Mouse (Mus musculus): ENCODE measurements around the gene Tfeb. TPM values are rescaled to one million over a fixed set of nuclear protein-coding genes. Genes with fewer than 3 reads are reported as not detected.

Gene Tfeb
- polyA plus RNA-seq, 1 experiment from 2014 or later: 5.3 TPM

DNA sequence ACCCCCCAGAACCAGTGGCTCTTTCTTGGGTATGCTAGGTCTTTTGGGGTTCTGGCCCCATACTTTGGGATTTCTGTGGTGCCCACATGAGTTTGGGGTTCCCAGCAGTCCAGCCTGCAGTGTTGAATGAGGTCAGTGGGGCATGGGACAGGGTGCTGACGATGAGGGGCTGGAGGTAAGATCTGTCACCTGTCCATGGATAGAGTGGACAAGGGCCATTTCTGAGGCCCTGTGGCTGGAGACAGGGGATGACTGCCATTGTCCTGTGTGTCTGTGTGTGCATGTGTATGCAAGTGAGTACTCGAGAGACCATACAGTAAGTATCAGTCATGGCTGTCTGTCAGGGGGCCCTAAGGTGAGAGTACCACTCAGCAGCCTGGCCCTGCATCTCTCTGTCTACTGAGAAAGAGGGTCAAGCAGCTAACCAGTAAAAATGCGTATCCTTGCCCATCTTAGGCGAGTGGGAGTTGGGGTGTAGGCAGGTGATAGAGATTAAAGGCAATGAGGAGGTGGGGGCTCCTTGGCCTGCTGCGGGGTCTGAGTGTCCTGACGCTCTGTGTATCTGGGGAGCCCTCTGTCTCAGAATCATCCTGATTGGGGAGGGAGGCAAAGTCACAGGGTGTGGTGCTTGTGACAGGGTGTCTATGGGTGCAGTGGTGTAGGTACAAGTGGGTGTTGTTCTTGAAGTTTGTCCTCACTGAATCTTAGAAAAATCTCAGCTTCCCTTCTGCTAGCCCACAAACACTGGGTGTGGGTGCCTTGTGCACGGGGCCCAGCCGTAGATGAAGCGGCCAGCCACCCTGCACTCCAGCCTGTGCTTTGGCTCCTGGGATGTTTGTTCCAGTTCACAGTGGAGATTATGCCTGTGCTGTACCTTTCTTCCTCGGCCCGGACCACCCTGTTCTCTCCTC is 32.8 kb downstream of the Tfeb start:
- Histone ChIP-seq H3K9ac (no peak overlapping the region), H3K27me3 (0 out of 2 replicates have a peak, but pooled peaks cover 3% of the 10 kb centered on the region), H3K4me3 (replicated peaks) (no peak overlapping the region), H3K9me3 (replicated peaks) (no peaks in the 10 kb centered on the region), H3K36me3 (replicated peaks) (no peaks in the 10 kb centered on the region), H3K4me2 (peak overlapping the region; percentile 41; the same call in 1 of the 2 replicates), H3K4me1 (replicated peaks) (peaks cover 46% of the 10 kb centered on the region), H3K27ac (replicated peaks) (peak overlapping the region; percentile 61)
- WGBS (ENCODE audit: insufficient replicate concordance): 62% methylated on average over 11 of the region's 11 CpGs
- ATAC-seq (ENCODE audit: insufficient read depth): no peak

DNA sequence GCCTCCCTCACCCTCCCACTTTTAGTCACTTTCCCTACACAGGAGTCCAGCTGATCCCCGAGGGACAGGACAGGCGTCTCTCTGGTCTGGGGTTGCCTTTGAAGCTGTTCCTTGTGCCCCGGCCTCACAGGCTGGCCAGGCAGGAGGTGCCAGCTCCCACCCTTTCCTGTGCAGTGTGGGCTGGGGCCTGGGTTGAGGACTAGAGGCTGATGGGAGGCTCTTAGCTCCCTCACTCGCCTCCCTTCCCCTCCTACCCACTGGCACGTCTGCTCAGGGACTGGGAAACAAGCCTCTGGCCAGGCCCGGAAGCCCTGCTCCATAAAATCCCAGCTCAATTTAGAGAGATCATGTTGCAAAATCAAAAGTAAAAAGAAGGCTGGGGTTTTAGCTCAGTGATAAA is 36.8 kb downstream of the Tfeb start:
- H3K27ac ChIP-seq (replicated peaks): no peak overlapping the region

DNA sequence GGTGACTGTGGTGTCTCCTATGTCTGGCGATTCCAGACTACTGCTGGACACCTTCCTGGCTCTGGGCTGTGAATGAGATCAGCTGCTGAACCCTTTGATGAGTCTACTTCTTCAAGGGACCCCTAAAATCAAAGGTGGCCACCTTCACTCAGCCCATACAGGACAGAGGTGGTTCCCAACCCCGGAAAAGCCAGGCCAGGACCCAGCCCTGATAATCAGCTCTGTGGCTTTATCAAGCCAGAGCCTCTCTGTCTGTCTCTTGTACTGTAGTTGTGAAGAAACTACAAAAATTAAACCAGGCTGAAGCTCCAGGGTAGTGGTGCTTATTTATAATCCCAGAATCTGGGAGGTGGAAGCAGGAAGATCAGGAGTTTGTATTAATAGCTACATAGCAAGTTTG is 40.3 kb downstream of the Tfeb start:
- 24% methylated on average over 2 of the region's 2 CpGs for WGBS (ENCODE audit: insufficient replicate concordance)
- no peak for ATAC-seq (ENCODE audit: insufficient read depth)
- H3K27me3 ChIP-seq: no peaks in the 10 kb centered on the region
- no peaks in the 10 kb centered on the region for H3K36me3 ChIP-seq (replicated peaks)
- no peak overlapping the region for H3K4me2 ChIP-seq
- H3K9me3 ChIP-seq (replicated peaks): no peaks in the 10 kb centered on the region
- no peak overlapping the region for H3K27ac ChIP-seq (replicated peaks)
- H3K4me3 ChIP-seq (replicated peaks): no peak overlapping the region
- H3K4me1 ChIP-seq (replicated peaks): peaks cover 26% of the 10 kb centered on the region; the same call in 1 of the 2 replicates
- H3K9ac ChIP-seq: no peak overlapping the region

More for the DNA sequence above, 36.8 kb downstream of the Tfeb start:
- no peak overlapping the region for H3K4me2 ChIP-seq
- no peaks in the 10 kb centered on the region for H3K36me3 ChIP-seq (replicated peaks)
- no peaks in the 10 kb centered on the region for H3K27me3 ChIP-seq
- H3K9ac ChIP-seq: no peak overlapping the region
- WGBS (ENCODE audit: insufficient replicate concordance): 57% methylated on average over 6 of the region's 6 CpGs
- no peak for ATAC-seq (ENCODE audit: insufficient read depth)
- peaks cover 28% of the 10 kb centered on the region for H3K4me1 ChIP-seq (replicated peaks)
- no peak overlapping the region for H3K4me3 ChIP-seq (replicated peaks)
- no peaks in the 10 kb centered on the region for H3K9me3 ChIP-seq (replicated peaks)

DNA sequence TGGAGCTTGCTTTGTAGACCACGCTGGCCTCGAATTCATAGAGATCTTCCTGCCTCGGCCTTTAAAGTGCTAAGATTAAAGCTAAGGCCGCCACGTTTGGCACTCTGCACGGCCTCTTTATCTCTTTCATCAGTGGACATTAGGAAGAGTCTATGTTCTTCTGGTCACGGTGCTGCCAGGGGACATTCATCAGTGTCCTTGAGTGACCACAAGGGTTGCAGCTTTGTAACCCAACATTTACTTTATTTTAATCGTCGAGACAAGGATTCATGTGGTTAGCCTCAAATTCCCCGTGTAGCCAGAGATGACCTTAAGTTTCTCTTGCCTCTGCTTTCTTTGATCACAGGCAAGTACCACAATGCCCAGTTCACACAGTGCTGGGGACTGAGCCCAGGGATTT is 43.6 kb downstream of the Tfeb start:
- peaks cover 44% of the 10 kb centered on the region for H3K4me1 ChIP-seq (replicated peaks)
- 45% methylated on average over 10 of the region's 10 CpGs for WGBS (ENCODE audit: insufficient replicate concordance)
- H3K9ac ChIP-seq: no peak overlapping the region

DNA sequence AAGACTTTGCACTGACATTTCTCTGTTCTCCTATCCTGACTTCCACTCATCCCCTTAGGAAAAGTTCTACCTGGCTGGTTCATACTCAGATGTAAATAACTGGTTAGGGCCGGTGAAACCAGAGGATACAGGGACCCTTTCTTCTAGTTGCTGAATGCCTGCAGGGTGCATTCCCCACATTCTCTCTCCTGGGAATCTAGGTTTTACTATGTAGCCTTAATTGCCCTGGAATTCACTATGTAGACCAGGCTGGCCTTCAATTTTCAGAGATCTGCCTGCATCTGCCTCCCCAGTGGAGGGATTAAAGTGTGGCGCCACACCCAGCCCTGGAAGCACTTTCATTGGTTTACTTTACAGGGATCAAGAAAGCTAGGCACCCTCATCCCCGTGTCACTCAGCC is 45.7 kb downstream of the Tfeb start:
- H3K9ac ChIP-seq: no peak overlapping the region
- no peaks in the 10 kb centered on the region for H3K36me3 ChIP-seq (replicated peaks)
- H3K9me3 ChIP-seq (replicated peaks): no peaks in the 10 kb centered on the region
- ATAC-seq (ENCODE audit: insufficient read depth): no peak
- WGBS (ENCODE audit: insufficient replicate concordance): 62% methylated on average over 3 of the region's 3 CpGs
- H3K4me2 ChIP-seq: no peak overlapping the region
- H3K4me1 ChIP-seq (replicated peaks): peaks cover 33% of the 10 kb centered on the region
- no peak overlapping the region for H3K27ac ChIP-seq (replicated peaks)
- no peaks in the 10 kb centered on the region for H3K27me3 ChIP-seq
- H3K4me3 ChIP-seq (replicated peaks): no peak overlapping the region

More for the DNA sequence above, 43.6 kb downstream of the Tfeb start:
- Histone ChIP-seq H3K27ac (replicated peaks) (no peak overlapping the region), H3K4me2 (no peak overlapping the region), H3K9me3 (replicated peaks) (no peaks in the 10 kb centered on the region), H3K27me3 (no peaks in the 10 kb centered on the region), H3K4me3 (replicated peaks) (no peak overlapping the region), H3K36me3 (replicated peaks) (no peaks in the 10 kb centered on the region)
- ATAC-seq (ENCODE audit: insufficient read depth): no peak

DNA sequence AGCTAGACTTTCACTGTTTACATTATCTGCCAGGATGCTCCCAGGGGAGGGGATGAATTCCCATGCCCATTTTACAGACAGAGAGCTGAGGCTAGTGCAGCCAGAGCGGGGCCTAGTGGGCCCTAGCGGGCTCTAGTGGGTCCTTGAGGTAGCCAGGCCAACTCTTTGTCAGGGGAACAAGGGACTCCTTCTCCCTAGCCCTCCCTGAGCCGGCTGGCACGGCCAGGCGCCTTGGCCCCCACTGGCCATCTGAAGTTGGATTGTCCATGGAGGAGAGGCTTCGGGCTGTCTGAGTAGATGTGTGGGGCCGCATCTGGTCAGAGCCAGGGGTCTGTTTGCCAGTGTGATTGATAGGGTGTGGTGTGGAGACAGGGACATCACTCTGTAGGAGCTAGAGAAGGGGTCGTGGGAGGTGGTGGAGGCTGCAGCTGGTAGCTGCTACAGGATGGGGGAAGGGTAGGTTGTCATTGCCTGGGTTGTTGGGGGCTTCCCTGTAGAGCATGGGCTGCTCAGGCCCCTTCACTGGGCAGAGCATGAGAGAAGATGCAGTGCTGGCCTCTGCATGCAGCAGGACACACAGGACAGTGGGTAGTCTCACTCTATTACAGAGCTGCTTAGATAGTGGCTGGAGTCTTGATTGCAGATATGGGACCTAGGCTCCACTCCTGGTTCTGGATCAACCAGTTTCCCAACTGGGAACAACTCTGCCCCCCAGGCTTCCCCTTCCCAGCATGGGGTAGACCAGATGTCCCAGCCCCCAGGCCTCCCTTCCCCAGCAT is 46.8 kb downstream of the Tfeb start:
- no peaks in the 10 kb centered on the region for H3K9me3 ChIP-seq (replicated peaks)
- peaks cover 30% of the 10 kb centered on the region for H3K4me1 ChIP-seq (replicated peaks)
- no peak overlapping the region for H3K4me3 ChIP-seq (replicated peaks)
- ATAC-seq (ENCODE audit: insufficient read depth): no peak
- no peak overlapping the region for H3K9ac ChIP-seq
- H3K4me2 ChIP-seq: no peak overlapping the region
- no peak overlapping the region for H3K27ac ChIP-seq (replicated peaks)
- no peaks in the 10 kb centered on the region for H3K27me3 ChIP-seq
- 63% methylated on average over 8 of the region's 8 CpGs for WGBS (ENCODE audit: insufficient replicate concordance)
- H3K36me3 ChIP-seq (replicated peaks): 0 out of 2 replicates have a peak, but pooled peaks cover 3% of the 10 kb centered on the region

DNA sequence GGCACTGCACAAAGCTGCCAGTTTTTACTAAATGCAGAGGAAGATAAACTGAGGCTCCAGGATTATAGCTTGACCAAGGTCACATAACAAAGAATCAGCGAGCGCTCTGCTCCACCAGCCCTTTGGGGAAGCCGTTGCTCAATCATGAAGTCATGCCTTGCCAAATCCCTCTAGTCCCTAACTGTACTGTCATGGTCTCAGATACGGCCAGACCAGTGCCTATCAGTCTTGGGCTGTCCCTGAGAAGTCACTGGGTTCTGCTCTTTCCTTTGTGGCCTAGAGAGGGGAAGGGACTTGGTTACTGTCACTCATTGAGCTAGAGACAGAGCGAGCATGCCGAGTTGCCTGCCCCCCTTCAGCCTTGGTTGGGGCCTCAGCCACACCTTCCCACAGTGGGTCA is 47.6 kb downstream of the Tfeb start:
- Histone ChIP-seq H3K36me3 (replicated peaks) (0 out of 2 replicates have a peak, but pooled peaks cover 3% of the 10 kb centered on the region), H3K4me3 (replicated peaks) (no peak overlapping the region), H3K4me2 (no peak overlapping the region), H3K27ac (replicated peaks) (peak overlapping the region; percentile 45; the same call in 1 of the 2 replicates), H3K4me1 (replicated peaks) (peaks cover 30% of the 10 kb centered on the region), H3K9ac (no peak overlapping the region), H3K27me3 (no peaks in the 10 kb centered on the region), H3K9me3 (replicated peaks) (no peaks in the 10 kb centered on the region)
- 0 out of 2 replicates have a peak, but pooled peaks have one; percentile 23 for ATAC-seq (ENCODE audit: insufficient read depth)
- WGBS (ENCODE audit: insufficient replicate concordance): 26% methylated on average over 6 of the region's 6 CpGs

DNA sequence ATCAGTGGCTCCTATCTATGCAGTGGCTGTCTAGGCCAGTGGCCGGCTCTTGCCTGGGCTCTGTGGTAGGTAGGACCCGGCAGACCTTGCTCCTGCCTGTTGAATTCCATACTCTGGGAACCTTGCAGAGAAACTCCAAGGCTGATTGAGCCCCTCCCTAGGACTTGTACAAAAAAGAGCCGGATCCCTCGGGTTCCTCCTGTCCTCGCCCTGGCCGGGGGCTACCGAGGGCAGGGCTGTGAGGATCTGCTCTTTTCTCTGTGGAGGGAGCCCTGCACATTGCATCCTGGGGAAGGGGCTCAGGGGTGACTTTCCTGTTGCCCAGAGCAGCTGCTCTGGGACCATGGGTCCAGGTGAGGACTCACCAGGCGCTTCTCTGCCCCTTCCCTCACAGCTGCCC is 50.8 kb downstream of the Tfeb start:
- Histone ChIP-seq H3K27ac (replicated peaks) (no peak overlapping the region), H3K4me1 (replicated peaks) (peaks cover 28% of the 10 kb centered on the region), H3K9ac (no peak overlapping the region), H3K36me3 (replicated peaks) (0 out of 2 replicates have a peak, but pooled peaks cover 3% of the 10 kb centered on the region), H3K9me3 (replicated peaks) (no peaks in the 10 kb centered on the region), H3K4me2 (no peak overlapping the region), H3K27me3 (no peaks in the 10 kb centered on the region), H3K4me3 (replicated peaks) (no peak overlapping the region)
- ATAC-seq (ENCODE audit: insufficient read depth): no peak
- 50% methylated on average over 8 of the region's 8 CpGs for WGBS (ENCODE audit: insufficient replicate concordance)

DNA sequence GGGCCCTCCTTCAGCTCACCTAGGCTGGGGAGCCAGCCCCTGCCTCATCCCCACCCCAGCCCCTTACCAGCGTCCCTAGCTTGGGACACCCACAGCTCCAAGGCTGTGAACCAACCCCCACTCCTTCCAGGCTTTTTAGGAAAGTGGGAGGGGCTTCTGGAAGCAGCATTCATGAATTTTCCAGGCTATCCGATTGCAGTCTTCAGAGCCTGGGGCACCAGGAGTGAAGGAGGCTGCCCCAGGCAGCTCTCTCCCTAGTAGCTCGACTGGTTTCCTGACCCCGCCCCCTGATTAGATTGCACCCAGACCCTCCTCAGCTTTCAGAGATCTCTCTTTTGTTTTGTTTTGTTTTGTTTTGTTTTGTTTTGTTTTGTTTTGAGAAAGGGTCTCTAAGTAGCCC is 51.5 kb downstream of the Tfeb start:
- H3K9me3 ChIP-seq (replicated peaks): no peaks in the 10 kb centered on the region
- H3K4me2 ChIP-seq: no peak overlapping the region
- H3K4me1 ChIP-seq (replicated peaks): peaks cover 28% of the 10 kb centered on the region
- 28% methylated on average over 4 of the region's 4 CpGs for WGBS (ENCODE audit: insufficient replicate concordance)
- no peak overlapping the region for H3K4me3 ChIP-seq (replicated peaks)
- no peak for ATAC-seq (ENCODE audit: insufficient read depth)
- H3K27ac ChIP-seq (replicated peaks): no peak overlapping the region
- 0 out of 2 replicates have a peak, but pooled peaks cover 3% of the 10 kb centered on the region for H3K36me3 ChIP-seq (replicated peaks)
- H3K27me3 ChIP-seq: no peaks in the 10 kb centered on the region
- no peak overlapping the region for H3K9ac ChIP-seq

DNA sequence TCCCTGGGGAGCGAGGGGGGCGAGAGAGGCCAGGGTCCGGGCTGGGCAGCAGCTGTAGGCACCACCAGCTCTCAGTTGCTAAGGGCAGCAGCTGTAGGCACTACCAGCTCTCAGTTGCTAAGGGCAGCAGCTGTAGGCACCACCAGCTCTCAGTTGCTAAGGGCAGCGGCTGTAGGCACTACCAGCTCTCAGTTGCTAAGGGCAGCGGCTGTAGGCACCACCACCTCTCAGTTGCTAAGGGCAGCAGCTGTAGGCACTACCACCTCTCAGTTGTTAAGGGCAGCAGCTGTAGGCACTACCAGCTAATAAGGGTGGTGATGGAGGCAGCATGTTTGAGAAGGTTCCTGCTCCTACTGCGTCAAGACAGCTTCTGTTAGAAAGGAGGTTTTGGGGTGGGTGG is 52.2 kb downstream of the Tfeb start:
- no peaks in the 10 kb centered on the region for H3K9me3 ChIP-seq (replicated peaks)
- no peaks in the 10 kb centered on the region for H3K27me3 ChIP-seq
- H3K4me2 ChIP-seq: no peak overlapping the region
- no peak overlapping the region for H3K4me3 ChIP-seq (replicated peaks)
- WGBS (ENCODE audit: insufficient replicate concordance): 66% methylated on average over 6 of the region's 6 CpGs
- H3K4me1 ChIP-seq (replicated peaks): peaks cover 22% of the 10 kb centered on the region
- H3K27ac ChIP-seq (replicated peaks): no peak overlapping the region
- H3K36me3 ChIP-seq (replicated peaks): 0 out of 2 replicates have a peak, but pooled peaks cover 3% of the 10 kb centered on the region
- ATAC-seq (ENCODE audit: insufficient read depth): no peak
- no peak overlapping the region for H3K9ac ChIP-seq
